Mouse (Mus musculus): ENCODE results near the gene Snx29.

GRCm38 (mm10) chr16:11494895-11495294 is 172.2 kb downstream of the Snx29 start:
- TF ChIP-seq POLR2A (IDR thresholded peaks at IDR 0.05; ENCODE audit: borderline replicate concordance, control insufficient read depth, low read depth, low read length) (no peak), CTCF (IDR thresholded peaks at IDR 0.05; ENCODE audit: control insufficient read depth, insufficient read depth, low read length) (no peak)
